Mouse (Mus musculus) embryo, embryonic 11.5 days (tissue): ENCODE results near the gene Osgep.
A peak's percentile ranks its signal among the peaks of the same experiment; 100 is the strongest.
"Not testable (repeated sequence)": the region's sequence is repeated elsewhere in the genome, so short reads cannot be mapped to it uniquely, and the experiment has no call there.

Experiments
- DNase-seq: peaks from one replicate; pipeline ENCODE4 v3.0.0-alpha.2; 2012; ENCODE audit warnings: low read depth, low spot score

Osgep gene

DNA sequence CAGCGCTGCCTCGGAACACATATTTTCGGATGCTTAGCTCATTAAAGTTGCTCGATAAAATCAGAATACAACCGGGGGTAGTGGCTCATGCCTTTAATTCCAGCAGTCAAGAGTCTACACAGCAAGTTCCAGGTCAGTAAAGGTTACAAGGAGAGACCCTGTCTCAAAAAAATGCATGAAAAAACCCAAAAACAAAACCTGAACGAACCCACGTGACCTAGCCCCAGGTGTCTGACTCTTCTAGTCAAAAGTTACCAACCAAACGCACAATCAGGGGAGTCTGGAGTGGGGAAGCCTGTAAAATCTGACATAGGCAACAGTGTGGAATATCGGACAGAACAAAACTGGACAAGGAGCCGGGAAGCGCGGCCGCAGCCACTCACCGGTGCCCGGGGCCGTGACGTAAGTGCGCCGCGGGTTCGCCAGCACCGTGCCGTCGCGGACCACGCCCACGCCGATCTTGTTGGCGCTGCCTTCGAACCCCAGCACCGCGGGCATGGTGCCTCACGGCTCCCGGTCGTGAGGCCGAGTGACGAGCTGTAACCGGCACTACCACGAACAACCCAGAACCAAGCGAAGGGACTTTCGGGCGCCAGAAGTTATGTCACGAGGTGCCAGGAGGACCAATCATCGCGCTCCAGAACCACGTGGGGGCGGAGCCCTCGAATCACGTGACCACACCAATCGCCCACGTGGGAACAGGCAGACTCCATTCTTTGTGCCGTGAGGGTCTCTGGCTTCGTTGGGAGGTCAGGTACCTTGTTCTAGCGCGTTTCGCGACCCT lies at the start of gene Osgep, which contains the start of gene Apex1:
Gene Osgep, minus strand, starts transcription at position 613 of the 784 bp plus-strand sequence.
Gene Apex1, plus strand, starts transcription at position 688 of the 784 bp plus-strand sequence.
- DNase-seq, result peak; percentile 92

- no peak for DNase-seq
Measured at GRCm38 (mm10) chr14:50973700-50974099, 49.0 kb upstream of the Osgep start.

DNA sequence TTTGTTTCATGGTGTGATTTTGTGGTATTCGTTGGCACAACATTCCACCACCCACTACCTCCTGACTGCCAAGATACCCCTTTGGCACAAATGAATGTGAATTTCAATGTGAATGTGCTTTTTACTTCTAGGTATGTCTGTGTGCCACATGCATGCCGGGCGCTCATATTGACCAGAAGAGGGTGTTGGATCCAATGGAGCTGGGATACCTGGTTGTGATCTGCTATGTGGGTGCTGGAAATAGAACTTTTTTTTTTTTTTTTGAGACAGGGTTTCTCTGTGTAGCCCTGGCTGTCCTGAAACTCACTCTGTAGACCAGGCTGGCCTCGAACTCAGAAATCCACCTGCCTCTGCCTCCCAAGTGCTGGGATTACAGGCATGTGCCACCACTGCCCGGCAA lies 48.4 kb upstream of the Osgep start:
- DNase-seq, result not testable (repeated sequence)

- DNase-seq, result no peak
Measured at GRCm38 (mm10) chr14:50970822-50971221, 46.1 kb upstream of the Osgep start.

DNA sequence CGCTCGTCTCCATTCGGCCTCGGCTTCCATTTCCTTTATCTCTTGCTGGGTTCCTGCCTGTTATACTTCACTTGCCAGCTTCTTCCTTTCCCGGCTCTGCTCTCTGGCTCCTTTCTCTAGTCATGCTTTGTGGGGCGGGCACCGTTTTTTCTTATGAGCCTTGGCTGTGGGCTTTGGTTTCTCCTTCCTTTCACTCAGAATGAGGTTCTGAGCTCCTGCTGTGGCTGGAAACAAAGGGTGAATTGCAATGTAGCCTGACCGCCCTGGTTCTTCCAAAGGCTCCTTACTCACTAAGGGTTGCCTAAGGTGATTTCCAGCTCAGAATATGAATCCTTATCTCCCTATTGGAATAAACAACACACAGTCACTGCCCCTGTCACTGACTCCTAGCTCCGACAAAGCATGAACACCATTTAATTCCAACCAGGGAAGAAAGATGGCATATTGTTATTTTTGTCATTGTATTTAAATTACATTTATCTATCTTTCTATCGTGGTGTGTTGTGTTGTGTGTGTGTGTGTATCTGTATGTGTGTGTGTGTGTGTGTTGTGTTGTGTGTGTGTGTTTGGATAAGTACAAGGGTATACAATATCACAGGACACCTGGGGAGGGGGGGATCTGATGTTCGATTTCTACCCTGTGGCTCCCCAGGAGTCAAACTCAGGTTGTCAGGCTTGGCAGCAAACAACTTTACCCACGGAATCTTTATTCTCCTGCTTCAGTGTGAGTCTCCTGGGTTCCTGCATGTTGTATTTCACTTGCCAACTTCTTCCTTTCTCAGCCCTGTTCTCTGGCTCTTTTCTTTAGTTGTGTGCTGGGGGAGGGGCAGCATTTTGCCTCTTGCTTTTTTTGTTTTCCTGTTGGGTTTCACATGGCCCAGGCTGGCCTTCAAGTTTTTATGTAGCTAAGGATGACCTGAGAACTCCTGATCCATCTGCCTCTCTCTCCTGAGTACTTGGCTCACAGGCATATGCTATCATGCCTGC lies 45.2 kb upstream of the Osgep start:
- no peak for DNase-seq

DNA sequence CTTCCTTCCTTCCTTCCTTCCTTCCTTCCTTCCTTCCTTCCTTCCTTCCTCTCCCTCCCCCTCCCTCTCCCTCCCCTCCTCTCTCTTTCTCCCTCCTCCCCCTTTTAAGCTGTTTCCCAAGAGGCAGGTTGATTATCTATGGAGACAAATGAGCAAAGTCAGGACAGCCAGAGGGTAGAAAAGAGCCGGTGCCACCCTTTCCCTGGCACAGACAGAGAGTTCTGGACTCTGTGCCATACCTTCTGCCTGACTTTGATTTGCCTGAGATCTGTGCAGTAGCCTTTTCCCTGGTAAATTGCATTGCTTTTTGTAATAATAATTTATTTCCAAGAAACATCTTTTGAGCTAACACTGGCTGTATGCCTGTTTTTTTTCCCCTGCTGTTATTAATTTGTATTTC lies 44.3 kb upstream of the Osgep start:
- no peak for DNase-seq

- no peak for DNase-seq
Measured at GRCm38 (mm10) chr14:50968216-50968980, 43.7 kb upstream of the Osgep start.

DNA sequence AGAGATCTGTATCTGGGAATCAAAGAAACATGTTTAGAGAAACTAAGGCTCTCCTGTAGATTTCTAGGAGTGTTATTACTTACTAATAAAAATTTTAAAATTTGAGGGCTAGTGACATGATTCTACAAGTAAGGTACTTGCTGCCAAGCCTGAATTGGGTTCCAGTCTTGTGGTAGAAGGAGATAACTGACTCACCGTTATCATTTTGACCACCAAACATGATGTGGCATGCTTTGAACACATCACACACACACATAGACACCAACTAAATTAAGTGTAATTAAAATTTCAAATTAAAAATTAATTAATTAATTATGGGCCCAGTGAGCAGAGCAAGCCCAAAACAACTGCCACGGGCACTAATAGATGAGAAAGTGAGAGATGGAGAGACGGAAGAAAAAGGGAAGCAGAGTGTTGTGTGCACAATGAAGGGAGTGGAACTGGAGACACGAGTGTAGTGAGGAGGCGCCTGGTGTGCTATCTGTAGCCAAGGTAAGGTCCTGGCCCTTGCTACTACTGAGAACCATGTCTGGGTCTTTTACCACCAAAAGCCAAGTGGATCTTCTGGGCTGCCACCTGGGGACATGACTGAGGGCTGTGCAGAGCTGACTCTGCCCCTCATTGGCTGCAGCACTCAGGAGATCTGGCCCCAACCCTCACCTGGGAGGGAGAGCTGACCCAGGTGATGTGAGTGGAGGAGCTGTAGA lies 33.7 kb upstream of the Osgep start:
- not testable (repeated sequence) for DNase-seq

- DNase-seq, result not testable (repeated sequence)
Measured at GRCm38 (mm10) chr14:50957146-50957545, 32.5 kb upstream of the Osgep start.

DNA sequence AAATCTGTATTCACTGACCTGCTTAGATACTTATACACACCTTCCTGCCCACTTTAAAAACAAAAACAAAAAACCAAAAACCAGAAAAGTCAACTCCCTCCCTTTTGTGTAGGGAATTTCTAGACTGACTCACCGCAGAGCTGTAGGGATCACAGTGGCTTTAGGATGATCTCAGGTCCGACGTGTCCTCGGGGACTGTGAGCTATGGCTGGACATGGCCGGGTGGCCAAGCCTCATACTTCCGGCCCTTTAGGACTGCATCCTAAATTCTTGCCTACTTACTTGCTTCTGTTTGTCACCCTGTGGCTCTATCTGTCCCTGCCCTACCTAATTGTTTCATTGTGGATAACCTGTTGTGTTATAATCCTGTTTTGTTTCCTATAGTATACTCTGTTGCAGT lies 32.0 kb upstream of the Osgep start:
- DNase-seq, result not testable (repeated sequence)

GRCm38 (mm10) chr14:50955942-50956508 lies 31.3 kb upstream of the Osgep start, which contains the start of gene Pnp2:
TSS of gene Pnp2 (plus strand) at chr14:50955992.
- DNase-seq, result not testable (repeated sequence)

- DNase-seq, result no peak
Measured at GRCm38 (mm10) chr14:50955487-50955886, 30.8 kb upstream of the Osgep start.

DNA sequence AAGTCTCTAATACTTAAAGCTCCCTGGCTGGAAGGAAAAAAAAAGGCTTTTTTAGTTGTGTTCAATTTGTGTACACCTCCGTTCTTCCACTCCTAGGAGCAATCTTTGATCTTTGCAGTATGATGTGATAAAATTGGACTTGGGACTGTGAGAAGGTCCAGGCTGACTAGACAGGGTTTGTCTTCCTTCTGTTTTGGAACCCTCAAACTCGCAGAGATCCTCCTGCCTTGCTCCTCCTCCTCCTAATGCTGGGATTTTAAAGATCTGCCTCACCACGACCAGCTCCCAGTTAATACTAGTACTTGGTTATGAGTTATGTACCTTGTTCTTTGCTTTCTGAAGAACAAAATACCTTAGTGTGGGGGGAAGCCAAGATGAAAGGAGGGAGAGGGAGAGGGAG lies 20.8 kb upstream of the Osgep start:
- not testable (repeated sequence) for DNase-seq

DNA sequence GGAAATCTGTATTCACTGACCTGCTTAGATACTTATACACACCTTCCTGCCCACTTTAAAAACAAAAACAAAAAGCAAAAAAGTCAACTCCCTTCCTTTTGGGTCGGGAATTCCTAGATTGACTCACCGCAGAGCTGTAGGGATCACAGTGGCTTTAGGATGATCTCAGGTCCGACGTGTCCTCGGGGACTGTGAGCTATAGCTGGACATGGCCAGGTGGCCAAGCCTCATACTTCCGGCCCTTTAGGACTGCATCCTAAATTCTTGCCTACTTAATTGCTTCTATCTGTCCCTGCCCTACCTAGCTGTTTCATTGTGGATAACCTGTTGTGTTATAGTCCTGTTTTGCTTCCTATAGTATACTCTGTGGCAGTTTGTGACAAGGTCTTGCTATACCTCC lies 20.4 kb upstream of the Osgep start:
- DNase-seq, result not testable (repeated sequence)

GRCm38 (mm10) chr14:50944668-50945033 lies 20.0 kb upstream of the Osgep start:
- not testable (repeated sequence) for DNase-seq

DNA sequence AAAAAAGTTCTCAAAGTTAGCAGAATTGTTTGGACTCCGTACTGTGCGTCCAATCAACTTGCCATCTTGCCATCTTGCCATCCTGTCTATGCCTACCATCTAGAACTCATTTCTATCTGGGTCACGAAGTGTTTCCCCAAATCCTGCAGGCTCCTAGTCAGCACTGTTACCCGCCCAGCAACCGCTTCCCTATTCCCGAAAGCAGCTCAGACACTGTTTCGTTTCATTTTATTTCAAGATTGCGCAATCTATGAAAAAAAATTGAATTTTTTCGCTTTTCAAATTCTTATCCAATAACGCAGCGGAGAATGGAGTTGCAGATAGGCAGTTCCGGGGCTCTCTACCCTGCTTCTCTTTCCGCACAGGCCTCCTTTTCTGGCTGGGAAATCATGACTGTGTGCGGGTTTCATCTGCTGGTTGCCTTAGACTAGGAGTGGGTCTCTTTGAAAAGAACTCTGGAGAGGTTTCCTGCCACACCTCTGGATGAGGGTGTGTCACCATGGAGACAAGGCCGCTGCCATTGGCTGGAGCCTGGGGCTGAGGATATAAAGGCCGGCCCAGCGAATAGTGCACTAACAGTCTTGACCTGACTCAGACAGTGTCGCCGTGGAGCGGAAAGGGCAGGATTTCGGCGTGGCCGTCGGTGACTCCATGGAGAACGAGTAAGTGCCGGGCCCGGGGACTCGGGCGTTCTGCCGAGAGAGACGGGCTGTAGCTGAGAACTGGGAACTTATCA lies 19.4 kb upstream of the Osgep start, which contains the start of gene Gm49342:
Gene Gm49342, plus strand, starts transcription at position 586 of the 736 bp plus-strand sequence.
- peak; percentile 86 for DNase-seq

- DNase-seq, result no peak
Measured at GRCm38 (mm10) chr14:50938940-50939339, 14.2 kb upstream of the Osgep start.

DNA sequence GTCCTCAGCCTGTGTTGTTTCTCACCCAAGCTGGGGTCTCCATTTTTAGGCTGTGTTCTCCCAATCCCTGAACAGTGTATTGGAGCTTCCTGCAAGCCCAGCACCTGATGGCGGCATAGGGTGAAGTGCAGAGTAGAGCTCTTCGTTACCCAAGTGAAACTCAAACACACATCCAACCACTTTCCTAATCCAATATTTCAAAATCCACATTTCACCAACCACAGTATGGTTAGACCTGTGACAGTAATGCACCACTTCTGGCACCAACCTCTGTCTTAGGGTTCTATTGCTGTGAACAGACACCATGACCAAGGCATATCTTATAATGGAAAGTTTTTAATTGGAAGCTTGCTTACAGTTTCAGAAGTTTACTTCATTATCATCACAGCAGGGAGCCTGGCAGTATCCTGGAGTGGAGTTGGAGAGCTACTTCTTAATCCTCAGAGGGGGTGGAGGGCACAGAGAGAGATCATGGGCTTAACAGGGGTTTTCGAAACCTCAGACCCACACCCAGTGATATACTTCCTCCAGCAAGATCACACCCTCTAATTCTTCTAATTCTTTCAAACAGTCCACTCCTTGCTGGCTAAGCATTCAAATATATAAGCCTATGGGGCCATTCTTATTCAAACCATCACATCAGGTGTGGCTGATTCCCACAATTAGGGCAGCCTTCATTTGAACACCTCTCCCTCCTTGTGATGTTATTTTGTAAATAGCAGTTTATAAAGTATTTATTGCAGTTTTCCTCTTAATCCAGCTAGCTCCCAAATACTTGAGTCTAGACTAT lies 13.6 kb upstream of the Osgep start:
- DNase-seq, result no peak

DNA sequence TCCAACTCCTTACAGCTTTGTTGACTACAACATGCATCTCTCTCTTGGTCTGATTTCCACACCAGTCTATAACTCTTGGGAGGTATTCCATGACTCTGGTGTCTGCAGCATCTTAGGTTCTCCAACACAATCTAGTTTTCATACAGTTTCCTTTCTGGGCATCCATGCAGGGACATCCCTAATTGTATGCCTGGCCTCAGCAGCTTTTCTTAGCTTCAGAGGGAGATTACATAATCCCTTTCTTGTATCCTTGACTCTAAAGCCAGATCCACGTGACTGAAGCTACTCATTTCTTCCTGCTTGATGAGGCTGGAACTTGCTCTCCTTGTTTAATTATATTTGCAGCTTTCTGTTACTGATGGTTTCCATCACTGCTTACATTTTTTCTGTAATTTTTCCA lies 12.0 kb upstream of the Osgep start:
- no peak for DNase-seq
